Mouse (Mus musculus) brain, embryonic 18.5 days (tissue): ENCODE results near the gene Cd3g.

Source experiments
- DNase-seq: peaks from one replicate; pipeline ENCODE4 v3.0.0-alpha.2; 2012; ENCODE audit warnings: low read depth, low spot score

The Cd3g gene

DNA sequence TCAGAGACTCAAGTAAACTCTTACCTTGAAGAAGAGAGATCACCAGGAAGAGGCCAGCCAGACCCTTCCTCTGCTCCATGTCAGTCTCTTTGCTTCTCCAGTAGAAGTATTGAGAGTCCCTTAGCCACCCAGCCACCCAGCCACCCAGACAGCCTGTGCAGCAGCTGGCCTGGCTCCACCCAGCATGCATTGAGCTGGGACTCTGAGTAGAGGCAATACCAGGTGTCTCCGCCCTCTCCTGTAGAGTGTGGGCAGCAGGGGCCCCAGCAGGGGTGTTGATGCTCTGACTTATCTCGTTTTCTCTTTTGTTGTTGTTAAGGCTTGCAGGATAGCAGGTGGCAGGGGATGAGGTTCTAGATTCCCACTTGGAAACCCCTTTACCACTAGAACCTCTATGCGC lies at the start of gene Cd3g:
TSS of gene Cd3g (minus strand) at position 190 of the 400 bp plus-strand sequence.
- DNase-seq: no peak

DNA sequence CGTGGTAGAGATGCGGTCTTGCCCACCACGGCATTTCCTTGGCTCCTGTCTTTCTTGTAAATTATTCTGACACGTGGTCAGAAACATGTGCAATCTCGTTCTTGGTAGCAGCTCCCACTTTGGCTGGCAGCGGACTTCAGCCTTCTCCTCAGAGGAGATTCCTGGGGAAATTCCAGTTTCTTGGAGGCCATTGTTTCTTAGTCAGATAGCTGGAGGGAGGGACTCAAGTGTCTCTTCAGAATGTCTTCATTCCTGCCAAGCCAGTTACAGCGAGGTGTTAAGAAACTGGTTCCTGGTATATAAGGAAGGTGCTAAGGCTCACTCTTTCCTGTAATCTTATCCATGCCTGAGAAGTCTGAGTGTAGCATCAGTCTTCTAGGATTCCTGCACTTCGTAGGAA lies 47.1 kb upstream of the Cd3g start:
- no peak for DNase-seq

- no peak for DNase-seq
These were observed 44.0 kb upstream of the Cd3g start for GRCm38 (mm10) chr9:45024187-45024586.

DNA sequence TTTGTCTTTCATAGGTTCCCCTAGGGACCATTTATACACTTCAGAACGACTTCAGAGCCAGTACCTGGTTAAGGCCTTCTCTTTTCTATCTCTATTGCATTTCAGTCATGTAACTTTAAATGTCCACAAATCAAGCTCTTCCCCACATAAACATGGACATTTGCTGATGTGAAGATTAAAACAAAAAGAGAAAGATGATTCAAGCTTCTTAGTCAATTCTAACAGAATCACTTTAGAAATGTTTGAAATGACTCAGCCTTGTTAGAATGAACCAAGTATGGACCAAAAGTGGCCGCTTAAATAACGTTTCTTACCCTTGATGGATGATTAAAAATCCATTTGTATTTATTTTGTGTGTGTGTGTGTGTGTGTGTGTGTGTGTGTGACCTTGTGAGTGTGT lies 43.4 kb upstream of the Cd3g start:
- DNase-seq: no peak

- peak; percentile 14 for DNase-seq
These were observed 42.6 kb upstream of the Cd3g start for GRCm38 (mm10) chr9:45022800-45023199.

DNA sequence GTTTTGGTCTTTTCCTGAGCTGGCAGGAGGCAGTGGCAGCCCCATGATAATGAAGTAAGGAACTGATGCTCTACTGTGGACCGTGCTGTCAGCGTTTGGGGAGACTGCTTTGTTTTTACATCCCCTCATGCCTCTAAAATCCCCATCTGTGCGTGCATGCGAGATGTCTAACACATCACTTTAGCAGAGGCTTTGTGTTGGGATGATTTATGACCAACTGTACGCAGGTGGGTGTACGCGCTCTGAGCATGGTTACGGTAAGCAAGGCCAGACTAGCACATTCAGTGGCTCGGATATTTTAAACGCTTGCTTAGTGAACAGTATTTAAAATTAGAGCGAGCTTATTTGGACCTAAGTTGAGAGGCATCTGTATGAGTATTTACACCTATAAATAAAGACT lies 37.8 kb upstream of the Cd3g start:
- no peak for DNase-seq

DNA sequence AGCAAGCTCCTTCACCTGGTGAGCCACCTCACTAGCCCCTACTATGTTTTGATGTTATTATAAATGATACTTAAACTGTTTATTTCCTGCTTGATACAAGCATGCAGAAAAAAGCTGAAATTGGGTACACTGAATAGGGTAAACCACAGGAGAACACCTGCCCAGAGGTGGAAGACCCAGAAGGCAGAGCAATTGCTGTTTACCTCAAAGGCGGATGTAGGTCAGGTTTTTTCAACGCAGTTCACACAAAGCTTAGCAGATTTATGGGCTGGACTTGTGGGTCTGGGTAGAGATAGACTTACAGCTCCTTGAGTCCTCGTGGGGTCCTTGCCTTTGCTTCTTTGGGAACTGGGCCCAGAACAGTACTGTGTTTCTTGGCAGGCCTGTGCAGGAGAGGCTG lies 35.6 kb upstream of the Cd3g start:
- DNase-seq: no peak

DNA sequence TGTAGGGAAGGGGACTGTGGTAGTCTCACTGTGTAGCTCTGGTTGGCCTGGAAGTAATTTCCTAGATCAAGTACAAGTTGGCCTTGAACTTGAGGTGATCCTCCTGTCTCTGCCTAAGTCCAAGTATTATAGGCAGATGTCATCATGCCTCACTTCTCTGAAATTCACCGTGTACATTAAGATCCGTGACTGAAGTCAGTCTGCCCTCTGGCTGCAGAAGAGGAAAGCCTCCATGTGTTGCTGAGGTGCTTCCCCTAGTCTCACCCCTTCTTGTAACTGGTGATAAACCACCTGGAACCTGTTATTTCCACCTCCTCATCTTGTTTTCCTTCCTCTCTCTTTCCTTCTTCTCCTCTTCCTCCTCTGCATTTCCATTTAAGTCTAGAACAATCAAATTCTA lies 34.6 kb upstream of the Cd3g start:
- no peak for DNase-seq

- no peak for DNase-seq
These were observed 31.1 kb upstream of the Cd3g start for GRCm38 (mm10) chr9:45011291-45011690.

- DNase-seq: no peak
These were observed 30.2 kb upstream of the Cd3g start for GRCm38 (mm10) chr9:45010461-45010860.

DNA sequence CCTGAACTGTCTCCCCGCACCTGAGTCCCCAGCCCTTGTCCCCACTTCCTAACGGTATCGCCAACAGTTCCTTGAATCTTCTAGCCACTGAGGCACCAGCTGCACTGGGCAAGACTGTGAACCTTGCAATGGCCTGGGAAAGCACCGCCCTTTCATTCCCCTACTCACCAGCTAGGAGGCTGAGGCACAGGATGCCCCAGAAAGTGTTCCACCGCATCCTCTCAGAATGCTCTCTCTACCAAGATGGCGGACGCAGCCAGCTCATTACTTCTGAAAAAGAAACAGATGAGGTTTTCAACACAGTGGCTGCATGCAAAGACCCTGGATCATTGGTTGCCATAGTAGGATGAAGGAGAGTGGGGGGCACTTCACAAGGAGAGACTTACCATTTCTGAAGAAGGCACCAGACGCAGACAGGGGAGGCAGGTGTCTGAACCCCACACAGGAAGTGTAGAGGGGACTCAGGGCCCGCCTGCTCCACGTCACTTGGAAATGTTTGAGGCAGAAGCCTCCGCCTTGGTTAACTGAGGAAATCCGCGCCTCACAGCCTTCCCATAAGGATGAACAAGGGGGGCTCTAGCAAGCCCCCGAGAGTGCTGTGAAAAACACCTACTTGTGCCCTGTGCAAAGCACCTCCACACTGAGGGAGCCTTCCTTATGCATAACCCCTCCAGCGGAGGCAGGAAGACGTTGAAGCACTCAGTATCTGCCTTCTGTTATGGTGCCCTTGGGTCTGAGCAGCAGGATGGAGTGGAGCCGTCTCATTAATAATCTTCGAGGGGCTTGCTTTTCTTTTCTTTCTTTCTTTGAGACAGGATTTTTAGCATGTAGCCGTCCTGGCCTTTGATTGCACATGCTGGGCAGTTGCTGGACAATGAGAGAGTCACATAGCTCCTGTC lies 29.2 kb upstream of the Cd3g start, which contains the start of gene Cd3e:
TSS of gene Cd3e (minus strand) at position 448 of the 899 bp plus-strand sequence.
- DNase-seq: no peak

DNA sequence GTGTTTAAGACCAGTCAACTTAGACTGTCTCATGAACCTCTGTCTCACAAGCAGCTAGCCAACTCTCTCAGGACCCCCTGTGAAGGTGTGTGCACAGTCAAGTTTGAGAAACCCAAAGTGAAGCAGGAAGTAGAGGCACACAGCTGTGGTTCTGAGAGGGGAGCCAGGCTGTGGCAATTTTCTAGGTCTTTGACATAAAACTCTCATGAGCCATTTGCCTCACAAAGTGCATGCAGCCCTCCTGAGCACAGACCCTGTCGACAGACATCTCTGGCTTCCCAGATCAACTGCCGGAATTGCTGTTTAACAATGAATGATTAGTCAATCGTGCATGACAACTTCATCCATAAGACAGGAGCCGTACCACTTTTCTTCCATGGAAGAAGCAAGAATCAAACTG lies 28.1 kb upstream of the Cd3g start:
- DNase-seq: no peak

GRCm38 (mm10) chr9:45007404-45007803 lies 27.2 kb upstream of the Cd3g start:
- DNase-seq: no peak

GRCm38 (mm10) chr9:45000249-45000648 lies 20.0 kb upstream of the Cd3g start:
- DNase-seq: no peak

GRCm38 (mm10) chr9:44999776-45000175 lies 19.5 kb upstream of the Cd3g start:
- no peak for DNase-seq

DNA sequence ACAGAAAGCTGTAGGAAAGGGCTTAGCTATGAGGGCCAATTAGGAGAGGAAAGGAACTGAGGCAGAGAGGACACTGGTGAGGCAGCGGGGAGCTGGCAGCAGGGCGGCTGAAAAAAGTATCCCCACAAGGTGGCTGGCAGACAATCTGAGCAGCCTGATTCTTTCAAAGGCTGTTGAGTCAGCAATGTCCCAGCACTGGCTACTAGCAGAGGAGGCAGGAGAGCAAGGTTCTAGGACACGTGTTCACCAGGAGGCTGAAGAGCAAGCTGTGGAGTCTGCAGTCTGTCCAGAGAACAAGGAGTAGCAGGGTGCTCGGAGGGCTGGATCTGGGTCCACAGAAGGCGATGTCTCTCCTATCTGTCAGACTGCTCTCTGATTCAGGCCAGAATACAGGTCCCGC lies 18.9 kb upstream of the Cd3g start:
- no peak for DNase-seq

DNA sequence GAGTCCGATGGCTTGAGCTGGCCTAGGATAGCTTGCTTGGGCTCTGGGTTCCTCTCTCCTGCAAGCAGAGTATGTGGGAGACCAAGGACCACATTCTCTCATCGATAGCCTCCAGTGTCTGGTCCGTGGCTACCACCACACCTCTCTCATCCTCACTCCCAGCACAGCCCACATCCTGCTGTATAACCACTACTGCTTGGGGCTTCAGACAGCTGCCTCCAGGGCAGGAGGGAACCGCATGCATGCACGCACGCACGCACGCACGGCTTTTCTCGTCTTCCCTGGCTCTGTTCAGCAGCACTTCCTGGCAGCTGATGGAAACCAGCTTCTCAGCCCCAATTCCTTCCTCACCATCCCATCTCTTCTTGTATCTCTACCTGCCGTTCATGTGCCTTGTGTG lies 17.9 kb upstream of the Cd3g start:
- no peak for DNase-seq

DNA sequence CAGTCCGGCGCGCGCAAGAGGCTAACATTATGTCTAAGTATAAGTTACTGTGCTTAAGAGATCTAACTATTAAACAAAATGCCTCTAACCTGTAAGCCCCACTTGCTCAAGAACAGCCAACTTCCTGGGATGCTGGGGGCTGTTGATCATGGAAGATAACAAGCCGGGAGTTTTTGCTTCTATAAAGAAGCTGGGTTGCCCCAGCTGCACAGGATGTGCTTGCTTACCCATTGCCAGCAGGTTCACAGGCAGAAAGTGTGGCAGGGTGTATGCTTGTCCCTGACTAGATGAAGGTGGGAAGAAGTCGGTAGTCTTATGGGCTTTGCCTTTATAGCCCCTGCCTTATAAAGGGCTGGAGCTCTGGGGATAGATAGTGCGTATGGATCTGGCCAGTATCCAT lies 16.4 kb upstream of the Cd3g start:
- no peak for DNase-seq

GRCm38 (mm10) chr9:44994962-44995361 lies 14.7 kb upstream of the Cd3g start:
- DNase-seq: no peak

DNA sequence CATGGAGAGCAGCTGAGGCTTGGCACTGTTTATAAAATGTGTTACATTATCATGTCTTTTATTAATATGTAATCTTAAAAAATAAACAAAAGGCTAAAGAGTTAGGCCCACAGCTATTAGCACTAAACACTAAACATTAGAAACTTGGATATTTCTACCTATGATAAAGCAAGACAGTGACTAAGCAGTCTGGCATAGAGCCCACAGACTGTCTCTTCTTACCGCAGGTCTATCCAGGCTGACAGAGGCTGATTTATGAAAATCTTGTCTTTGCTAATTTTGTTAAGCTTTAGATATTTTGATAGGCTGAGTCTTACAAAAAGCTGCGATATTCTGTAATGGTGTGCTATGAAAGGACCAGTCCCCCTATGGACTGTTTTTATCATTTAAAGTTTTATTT lies 13.0 kb upstream of the Cd3g start:
- no peak for DNase-seq

DNA sequence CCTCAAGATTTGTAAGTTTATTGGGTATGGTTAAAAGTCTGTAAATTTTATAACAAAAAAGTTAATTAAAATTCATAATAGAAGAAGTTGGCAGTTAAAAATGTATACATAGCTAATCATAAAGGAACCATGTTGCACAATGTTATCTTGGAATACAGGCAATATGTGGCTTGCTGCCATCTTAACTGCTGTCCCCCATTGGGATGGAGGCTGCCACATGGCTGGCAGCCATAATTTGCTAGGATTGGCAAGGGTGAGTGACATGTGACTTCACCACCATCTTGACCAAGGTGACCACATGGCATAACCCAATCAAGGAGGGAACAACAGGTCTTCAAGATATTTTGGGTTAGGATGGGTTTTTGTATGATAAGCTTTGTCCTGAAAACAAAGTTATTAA lies 12.0 kb upstream of the Cd3g start:
- no peak for DNase-seq

GRCm38 (mm10) chr9:44991821-44992220 lies 11.6 kb upstream of the Cd3g start:
- no peak for DNase-seq

GRCm38 (mm10) chr9:44986976-44987375 lies 6.7 kb upstream of the Cd3g start:
- DNase-seq: no peak
